Mouse (Mus musculus): ENCODE measurements at regions not wholly inside any gene's neighbourhood (a gene's known extent, or its start where the extent isn't known, plus 50 kb on each side); places are given as distances from the start of the nearest gene placed in this dataset.

DNA sequence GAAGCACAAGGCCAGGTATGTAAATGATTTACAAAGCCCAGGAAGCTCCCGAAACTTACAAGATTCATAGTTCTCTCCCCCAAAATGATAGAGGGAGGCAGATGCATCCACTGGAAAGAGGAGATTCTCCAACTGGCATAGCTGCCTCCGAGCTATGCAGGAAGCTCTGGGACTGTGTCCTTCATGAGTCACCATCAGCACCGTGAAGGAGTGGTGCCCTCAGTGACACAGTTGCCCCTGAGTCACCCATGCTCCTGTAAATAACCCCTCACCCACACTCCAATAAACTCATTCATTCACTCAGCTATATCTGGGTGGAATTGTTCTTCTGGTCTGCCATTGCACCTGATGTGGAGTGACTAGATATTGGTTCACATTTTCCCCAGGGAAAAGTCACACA is 114.6 kb downstream of the Zfp169 start:
- H3K4me1 ChIP-seq (ENCODE audit: control insufficient read depth in 1 of 2, insufficient read depth in 2 of 2, low read length in 2 of 2) = no peaks in the 10 kb centered on the region
- no peaks in the 10 kb centered on the region for H3K9me3 ChIP-seq (replicated peaks; ENCODE audit: insufficient read depth, low read length)
- no peaks in the 10 kb centered on the region for H3K27me3 ChIP-seq (ENCODE audit: control insufficient read depth in 1 of 2, insufficient read depth in 2 of 2, low read length in 2 of 2)
- no peak overlapping the region for H3K27ac ChIP-seq (ENCODE audit: control insufficient read depth, low read depth, low read length)
- H3K79me2 ChIP-seq (ENCODE audit: control insufficient read depth, insufficient read depth, low read length, poor library complexity) = no peaks in the 10 kb centered on the region
- TF ChIP-seq SIN3A (IDR thresholded peaks at IDR 0.05; ENCODE audit: low read length) (no peak), MXI1 (IDR thresholded peaks at IDR 0.05; ENCODE audit: low read depth, low read length) (no peak), USF1 (IDR thresholded peaks at IDR 0.05; ENCODE audit: low read depth, low read length) (no peak), GABPA (IDR thresholded peaks at IDR 0.05; ENCODE audit: low read depth, low read length) (no peak), NRF1 (IDR thresholded peaks at IDR 0.05; ENCODE audit: insufficient read depth, low read depth, low read length, poor library complexity, severe bottlenecking) (no peak), MEF2A (IDR thresholded peaks at IDR 0.05; ENCODE audit: extremely low read depth, insufficient replicate concordance, low read depth, low read length, poor library complexity, severe bottlenecking) (no peak), RCOR1 (IDR thresholded peaks at IDR 0.05; ENCODE audit: low read depth, low read length) (no peak), EP300 (IDR thresholded peaks at IDR 0.05; ENCODE audit: low read depth in 1 of 2, low read length in 2 of 2) (no peak), ZC3H11A (IDR thresholded peaks at IDR 0.05; ENCODE audit: low read depth, low read length) (no peak)
- H3K4me3 ChIP-seq (ENCODE audit: control insufficient read depth in 1 of 2, insufficient read depth in 1 of 2, low read depth in 2 of 2, low read length in 2 of 2) = no peak overlapping the region
- DNase-seq (ENCODE audit: low read depth, low spot score) = no peak
- no peak overlapping the region for H3K9ac ChIP-seq (ENCODE audit: control insufficient read depth, low read depth, low read length, poor library complexity, severe bottlenecking)
- H3K36me3 ChIP-seq (ENCODE audit: control insufficient read depth in 1 of 2, insufficient read depth in 2 of 2, low read length in 2 of 2) = no peaks in the 10 kb centered on the region

DNA sequence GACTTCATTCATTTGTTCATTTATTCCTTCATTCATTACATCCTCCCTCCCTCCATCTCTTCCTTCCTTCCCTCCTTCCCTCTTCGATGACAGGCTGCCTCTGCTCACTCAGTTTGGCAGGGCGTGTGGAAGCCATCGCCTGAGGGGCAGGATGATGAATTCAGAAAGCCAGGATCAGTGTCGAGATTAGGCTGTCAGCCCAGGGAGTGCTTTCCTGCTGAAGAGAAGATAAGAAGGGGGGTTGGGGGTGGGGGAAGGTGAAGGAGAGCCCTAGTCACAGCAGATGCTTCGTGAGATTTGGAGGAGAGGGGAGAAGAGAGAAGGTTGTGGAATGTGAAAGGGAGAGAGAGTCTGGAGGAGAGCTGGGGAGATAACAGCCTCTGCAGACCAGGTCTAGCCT is 110.9 kb downstream of the Zfp169 start:
- H3K4me1 ChIP-seq (ENCODE audit: control insufficient read depth in 1 of 2, insufficient read depth in 2 of 2, low read length in 2 of 2) = no peaks in the 10 kb centered on the region
- H3K27ac ChIP-seq (ENCODE audit: control insufficient read depth, low read depth, low read length) = no peak overlapping the region
- no peaks in the 10 kb centered on the region for H3K79me2 ChIP-seq (ENCODE audit: control insufficient read depth, insufficient read depth, low read length, poor library complexity)
- H3K9me3 ChIP-seq (replicated peaks; ENCODE audit: insufficient read depth, low read length) = no peaks in the 10 kb centered on the region
- no peak for DNase-seq (ENCODE audit: low read depth, low spot score)
- no peak for TF ChIP-seq BHLHE40 (IDR thresholded peaks at IDR 0.05; ENCODE audit: borderline replicate concordance, low read depth, low read length)
- TF ChIP-seq CTCF (IDR thresholded peaks at IDR 0.05 in 2 of 3, conservative IDR thresholded peaks at IDR 0.05 in 1 of 3; ENCODE audit: control insufficient read depth in 1 of 3, insufficient read depth in 1 of 3, low read depth in 2 of 3, low read length in 3 of 3, poor library complexity in 1 of 3, severe bottlenecking in 1 of 3) = no peak
- TF ChIP-seq E2F4 (IDR thresholded peaks at IDR 0.05; ENCODE audit: borderline replicate concordance, low read depth, low read length) = no peak
- TF ChIP-seq MYB (IDR thresholded peaks at IDR 0.05; ENCODE audit: low read depth, low read length) = no peak
- TF ChIP-seq POLR2A (IDR thresholded peaks at IDR 0.05; ENCODE audit: control insufficient read depth in 1 of 2, insufficient read depth in 1 of 2, low read depth in 1 of 2, low read length in 2 of 2, poor library complexity in 1 of 2) = no peak
- no peak overlapping the region for H3K9ac ChIP-seq (ENCODE audit: control insufficient read depth, low read depth, low read length, poor library complexity, severe bottlenecking)
- no peaks in the 10 kb centered on the region for H3K36me3 ChIP-seq (ENCODE audit: control insufficient read depth in 1 of 2, insufficient read depth in 2 of 2, low read length in 2 of 2)
- no peaks in the 10 kb centered on the region; a peak in 2 of 4 replicates for H3K27me3 ChIP-seq (ENCODE audit: control insufficient read depth in 1 of 2, insufficient read depth in 2 of 2, low read length in 2 of 2)
- no peak overlapping the region for H3K4me3 ChIP-seq (ENCODE audit: control insufficient read depth in 1 of 2, insufficient read depth in 1 of 2, low read depth in 2 of 2, low read length in 2 of 2)

Data from MEL (cell line).